Mouse (Mus musculus): ENCODE data around the gene Gm16181.

GRCm38 (mm10) chr17:35232659-35233058 lies 12.0 kb downstream of the Gm16181 start:
- TF ChIP-seq CTCF (IDR thresholded peaks at IDR 0.05; ENCODE audit: borderline replicate concordance, control insufficient read depth, extremely low read depth, insufficient read depth, low read length, poor library complexity) (no peak), POLR2A (IDR thresholded peaks at IDR 0.05; ENCODE audit: control insufficient read depth, extremely low read depth, insufficient read depth, low read length, poor library complexity) (no peak)

Measured in thymus, adult 2 months (tissue).